Mouse (Mus musculus) neural tube, embryonic 15.5 days (tissue): Measurements from ENCODE around the gene Bzw2. TPM values are rescaled to one million over a fixed set of nuclear protein-coding genes. Genes with fewer than 3 reads are reported as not detected.

Experiments used
- ATAC-seq: fragments of 200-750 bp; cut with Nextera tagmentation; 2 replicates; pipeline ENCODE4 v1.8.0; 2017; ENCODE audit warnings: mild to moderate bottlenecking, moderate TSS enrichment, moderate library complexity; ENCODE audit not compliant: low FRiP score
- H3K27ac ChIP-seq: fragments of 300-500 bp; sonication (generic); replicated peaks from 2 replicates; pipeline ENCODE4 v1.5.1; 2015; ENCODE audit warnings: mild to moderate bottlenecking, inconsistent platforms
- H3K27me3 ChIP-seq: fragments of 300-500 bp; sonication (generic); replicated peaks from 2 replicates; pipeline ENCODE4 v1.6.1; 2015; ENCODE audit warnings: inconsistent platforms
- H3K36me3 ChIP-seq: fragments of 300-500 bp; sonication (generic); 2 replicates; pipeline ENCODE4 v1.6.1; 2015; ENCODE audit warnings: inconsistent platforms
- H3K4me1 ChIP-seq: fragments of 300-500 bp; sonication (generic); 2 replicates; pipeline ENCODE4 v1.6.1; 2015; ENCODE audit warnings: inconsistent platforms
- H3K4me2 ChIP-seq: fragments of 300-500 bp; sonication (generic); 2 replicates; pipeline ENCODE4 v1.6.1; 2015; ENCODE audit warnings: inconsistent platforms, mild to moderate bottlenecking, moderate library complexity
- H3K4me3 ChIP-seq: fragments of 300-500 bp; sonication (generic); replicated peaks from 2 replicates; pipeline ENCODE4 v1.5.1; 2015; ENCODE audit warnings: mild to moderate bottlenecking, inconsistent platforms
- H3K9ac ChIP-seq: fragments of 300-500 bp; sonication (generic); replicated peaks from 2 replicates; pipeline ENCODE4 v1.6.1; 2015; ENCODE audit warnings: mild to moderate bottlenecking, inconsistent platforms
- H3K9me3 ChIP-seq: fragments of 300-500 bp; sonication (generic); replicated peaks from 2 replicates; pipeline ENCODE4 v1.6.1; 2016; ENCODE audit warnings: inconsistent platforms
- WGBS: fragments of 180-500 bp; shearing (Covaris S2); methylation state at CpG from one replicate; pipeline ENCODE4 v1.1.7; 2015; ENCODE audit warnings: mixed read lengths; 5-methylcytosine and 5-hydroxymethylcytosine counted together
- polyA plus RNA-seq: library from polyadenylated mRNA; unstranded; fragments of >200 nt; fragmentation: Nextera tagmentation; extraction: Ambion mirVana; gene quantifications from 2 replicates; pipeline ENCODE4 v1.2.1, GENCODE M21; 2015

Gene Bzw2
- polyA plus RNA-seq, 1 experiment from 2014 or later = 378 TPM

DNA sequence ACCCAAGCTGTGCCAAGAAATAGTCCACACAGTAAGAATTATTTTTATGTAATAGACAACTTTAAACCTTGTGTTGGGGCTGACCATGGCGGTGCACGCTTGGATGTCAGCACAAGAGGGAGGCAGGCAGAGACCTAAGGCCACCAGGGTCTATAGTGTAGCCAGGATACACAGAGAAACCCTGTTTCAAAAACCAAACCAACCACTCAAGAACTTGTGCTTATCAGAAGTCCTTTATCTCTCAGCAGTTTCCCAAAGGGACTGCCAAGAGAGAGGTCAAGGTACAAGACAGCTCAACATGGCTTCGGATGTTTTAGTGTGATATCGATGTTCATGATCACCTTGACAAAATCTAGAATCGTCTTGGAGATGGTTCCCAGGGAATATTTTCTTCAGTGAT, 24.3 kb downstream of the Bzw2 start:
- H3K27ac ChIP-seq = no peak overlapping the region
- no peak overlapping the region for H3K9ac ChIP-seq
- peaks cover 31% of the 10 kb centered on the region for H3K36me3 ChIP-seq
- no peak for ATAC-seq
- H3K27me3 ChIP-seq = no peaks in the 10 kb centered on the region
- H3K4me3 ChIP-seq = no peak overlapping the region
- WGBS = 94% methylated on average over 5 of the region's 5 CpGs
- H3K4me1 ChIP-seq = no peaks in the 10 kb centered on the region
- H3K4me2 ChIP-seq = no peak overlapping the region
- no peaks in the 10 kb centered on the region for H3K9me3 ChIP-seq

DNA sequence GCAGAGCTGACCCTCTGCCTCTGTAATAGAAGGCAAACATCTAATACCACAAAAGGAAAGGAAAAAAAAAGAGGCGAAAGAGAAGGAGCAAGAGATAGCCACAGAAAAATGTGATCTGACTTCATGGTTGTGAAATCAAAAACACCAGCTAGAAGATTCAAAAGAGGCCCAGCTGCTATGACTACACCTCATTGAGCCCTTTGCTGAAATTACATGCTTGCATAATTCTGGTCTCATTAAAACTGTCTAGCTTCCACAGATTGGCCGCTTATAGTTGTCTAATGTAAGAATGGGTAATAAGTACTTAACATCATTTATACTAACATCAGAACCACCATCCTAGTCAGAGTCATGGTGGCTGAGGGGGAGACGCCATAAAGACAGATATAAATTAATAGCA, 25.2 kb downstream of the Bzw2 start:
- H3K36me3 ChIP-seq = peaks cover 31% of the 10 kb centered on the region
- H3K9me3 ChIP-seq = no peaks in the 10 kb centered on the region
- no peak for ATAC-seq
- no peak overlapping the region for H3K4me3 ChIP-seq
- no peaks in the 10 kb centered on the region for H3K4me1 ChIP-seq
- H3K4me2 ChIP-seq = no peak overlapping the region
- H3K27ac ChIP-seq = no peak overlapping the region
- no peak overlapping the region for H3K9ac ChIP-seq
- WGBS = 72% methylated on average over 3 of the region's 3 CpGs
- H3K27me3 ChIP-seq = no peaks in the 10 kb centered on the region

DNA sequence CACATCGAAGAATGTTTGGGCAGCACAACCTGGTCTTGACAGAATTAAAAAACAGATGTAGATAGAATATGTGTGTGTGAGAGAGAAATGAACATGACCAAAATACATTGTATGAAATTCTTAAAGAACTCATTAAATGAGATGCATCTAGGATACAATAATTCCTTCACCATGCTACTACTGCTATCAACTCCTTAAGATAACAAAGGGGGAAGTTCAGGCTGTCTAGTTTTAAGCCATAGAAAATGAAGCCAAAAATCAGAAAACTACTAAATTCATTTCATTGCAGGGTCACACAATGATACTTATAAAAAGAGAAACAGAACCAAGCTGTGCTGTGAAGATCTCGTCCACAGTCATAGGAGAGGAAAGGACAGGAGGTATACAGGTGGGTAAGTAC, 25.6 kb downstream of the Bzw2 start:
- H3K4me2 ChIP-seq = no peak overlapping the region
- no peak overlapping the region for H3K27ac ChIP-seq
- no peak overlapping the region for H3K9ac ChIP-seq
- H3K36me3 ChIP-seq = peaks cover 31% of the 10 kb centered on the region
- no peak overlapping the region for H3K4me3 ChIP-seq
- no peaks in the 10 kb centered on the region for H3K9me3 ChIP-seq
- no peaks in the 10 kb centered on the region for H3K4me1 ChIP-seq
- H3K27me3 ChIP-seq = no peaks in the 10 kb centered on the region
- WGBS = 90% methylated on average over 2 of the region's 2 CpGs
- no peak for ATAC-seq

DNA sequence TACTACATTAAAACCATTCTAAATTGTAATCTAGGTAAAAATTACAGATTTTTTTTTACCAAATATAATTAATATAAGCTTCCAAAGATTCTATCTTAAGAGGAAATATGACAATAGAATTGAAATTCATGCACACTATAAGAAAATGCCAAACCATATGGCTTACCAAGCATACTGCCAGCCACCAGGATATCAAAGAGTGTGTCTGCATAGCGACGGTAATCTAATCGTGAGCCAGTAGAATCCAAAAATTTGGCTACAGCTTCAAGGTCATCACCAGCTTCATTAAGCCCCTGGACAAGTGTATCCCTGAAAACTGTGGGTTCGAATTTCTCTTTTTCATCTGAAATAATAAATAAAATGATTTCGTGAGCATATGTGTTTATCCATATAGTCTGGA, 28.1 kb downstream of the Bzw2 start:
- Histone ChIP-seq H3K4me3 (no peak overlapping the region), H3K9ac (no peak overlapping the region), H3K9me3 (no peaks in the 10 kb centered on the region), H3K27ac (no peak overlapping the region), H3K27me3 (no peaks in the 10 kb centered on the region), H3K4me1 (no peaks in the 10 kb centered on the region), H3K4me2 (no peak overlapping the region), H3K36me3 (peaks cover 31% of the 10 kb centered on the region)
- no peak for ATAC-seq
- WGBS = 94% methylated on average over 5 of the region's 5 CpGs

DNA sequence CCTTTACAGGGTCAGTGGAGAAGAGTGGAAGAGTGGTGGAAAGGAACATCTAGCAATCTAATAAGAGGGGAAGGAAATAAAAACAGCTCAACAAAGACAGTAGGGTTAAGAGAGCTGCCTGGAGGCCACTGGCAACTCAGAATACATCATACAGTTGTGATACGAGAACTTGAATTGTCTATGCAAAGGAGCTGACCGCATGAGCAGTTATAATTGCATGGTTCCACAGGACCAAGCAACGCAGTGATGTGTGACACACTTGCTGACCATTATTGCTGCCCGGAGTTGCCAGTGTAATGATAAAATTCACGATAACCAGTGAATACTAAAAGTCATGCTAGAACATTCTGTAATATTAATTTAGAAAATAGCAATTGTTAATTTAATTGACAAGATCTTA, 31.8 kb downstream of the Bzw2 start:
- no peak for ATAC-seq
- Histone ChIP-seq H3K9me3 (no peaks in the 10 kb centered on the region), H3K4me2 (no peak overlapping the region), H3K27me3 (no peaks in the 10 kb centered on the region), H3K36me3 (peaks cover 28% of the 10 kb centered on the region), H3K9ac (no peak overlapping the region), H3K4me3 (no peak overlapping the region), H3K4me1 (no peaks in the 10 kb centered on the region), H3K27ac (no peak overlapping the region)
- 73% methylated on average over 5 of the region's 5 CpGs for WGBS

DNA sequence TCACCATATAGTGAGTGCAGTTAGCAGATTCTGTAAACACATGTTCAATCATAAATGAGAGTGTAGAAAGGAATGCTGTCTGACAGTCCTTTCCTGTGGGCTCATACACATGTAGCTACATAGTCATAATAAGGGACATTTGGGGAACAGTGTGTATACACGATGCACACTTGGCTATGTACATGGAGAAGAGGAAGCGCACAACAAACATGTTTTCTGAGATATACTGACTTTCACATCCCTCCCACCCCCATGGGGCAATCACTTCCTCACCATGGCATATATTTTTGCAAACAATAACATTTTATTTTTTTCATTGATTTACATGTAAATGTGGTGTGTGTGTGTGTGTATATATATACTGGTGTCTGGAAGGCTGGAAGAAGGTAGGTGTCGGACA, 38.6 kb downstream of the Bzw2 start:
- Histone ChIP-seq H3K4me1 (no peaks in the 10 kb centered on the region), H3K27ac (no peak overlapping the region), H3K9ac (no peak overlapping the region), H3K27me3 (no peaks in the 10 kb centered on the region), H3K4me3 (no peak overlapping the region), H3K9me3 (no peaks in the 10 kb centered on the region), H3K36me3 (peaks cover 69% of the 10 kb centered on the region), H3K4me2 (no peak overlapping the region)
- over 99% methylated on average over 3 of the region's 3 CpGs for WGBS
- ATAC-seq = no peak

DNA sequence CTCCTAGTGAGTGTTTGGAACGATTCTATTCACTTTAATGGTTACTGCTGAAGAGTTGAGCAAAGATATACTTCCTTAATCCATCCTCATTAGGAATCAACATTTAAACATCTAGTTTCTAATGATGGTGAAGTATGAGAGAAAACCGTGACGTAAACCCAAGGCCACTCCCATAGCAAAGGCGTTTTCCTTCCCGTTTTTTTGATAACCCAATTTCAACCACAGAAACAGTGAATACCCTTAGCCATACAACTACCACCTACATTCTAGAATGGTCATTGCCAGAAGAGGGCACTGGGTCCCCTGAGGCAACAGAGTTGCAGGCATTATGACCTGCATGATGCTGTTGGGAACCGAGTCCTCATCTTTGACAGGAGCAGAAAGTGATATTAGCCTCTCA, 40.7 kb downstream of the Bzw2 start:
- Histone ChIP-seq H3K9me3 (no peaks in the 10 kb centered on the region), H3K4me2 (no peak overlapping the region), H3K9ac (no peak overlapping the region), H3K4me3 (no peak overlapping the region), H3K4me1 (no peaks in the 10 kb centered on the region), H3K36me3 (peaks cover 69% of the 10 kb centered on the region), H3K27ac (no peak overlapping the region), H3K27me3 (no peaks in the 10 kb centered on the region)
- no peak for ATAC-seq
- 95% methylated on average over 6 of the region's 6 CpGs for WGBS

DNA sequence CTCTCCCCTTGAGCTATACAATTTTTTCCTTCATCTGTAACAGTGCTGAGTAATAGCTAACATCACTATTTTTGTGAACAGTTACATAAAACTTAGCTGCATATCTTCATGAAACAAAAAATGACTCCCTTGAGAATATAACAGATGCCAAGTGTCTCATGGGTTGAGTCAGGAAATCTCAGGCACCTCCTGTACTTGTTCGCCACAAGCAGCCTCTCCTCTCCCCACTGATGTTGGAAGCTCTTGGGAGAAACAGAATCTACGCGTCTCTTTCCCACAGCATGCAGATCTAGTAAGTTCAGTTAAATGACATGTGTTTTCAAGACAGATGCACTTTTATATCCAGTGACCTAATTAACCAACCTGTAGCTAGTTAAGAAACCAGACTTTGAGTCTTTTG, 45.8 kb downstream of the Bzw2 start:
- Histone ChIP-seq H3K27ac (no peak overlapping the region), H3K27me3 (no peaks in the 10 kb centered on the region), H3K4me3 (no peak overlapping the region), H3K4me2 (no peak overlapping the region), H3K36me3 (peaks cover 83% of the 10 kb centered on the region), H3K9ac (no peak overlapping the region), H3K9me3 (no peaks in the 10 kb centered on the region), H3K4me1 (no peaks in the 10 kb centered on the region)
- ATAC-seq = no peak
- WGBS = 87% methylated on average over 3 of the region's 3 CpGs

DNA sequence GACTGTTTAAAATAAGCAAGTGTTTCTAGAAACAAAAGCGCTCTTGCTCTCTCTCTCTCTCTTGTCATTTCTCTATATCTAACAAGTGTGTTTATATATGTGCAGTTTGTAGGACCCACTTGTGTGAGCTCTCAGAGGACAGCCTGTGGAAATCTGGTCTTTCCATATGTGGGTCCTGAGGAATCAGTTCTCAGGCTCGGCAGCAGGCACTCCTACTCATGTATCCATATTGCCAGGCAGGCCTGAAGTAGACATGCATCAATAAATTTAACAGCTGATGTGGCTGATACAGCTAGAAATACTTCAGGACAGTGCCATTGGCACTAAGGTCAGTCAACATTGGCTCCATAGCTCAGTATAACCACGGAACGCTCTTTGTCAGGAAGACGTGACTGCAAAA, 46.8 kb downstream of the Bzw2 start:
- no peaks in the 10 kb centered on the region for H3K4me1 ChIP-seq
- WGBS = 93% methylated on average over 5 of the region's 5 CpGs
- H3K9ac ChIP-seq = no peak overlapping the region

DNA sequence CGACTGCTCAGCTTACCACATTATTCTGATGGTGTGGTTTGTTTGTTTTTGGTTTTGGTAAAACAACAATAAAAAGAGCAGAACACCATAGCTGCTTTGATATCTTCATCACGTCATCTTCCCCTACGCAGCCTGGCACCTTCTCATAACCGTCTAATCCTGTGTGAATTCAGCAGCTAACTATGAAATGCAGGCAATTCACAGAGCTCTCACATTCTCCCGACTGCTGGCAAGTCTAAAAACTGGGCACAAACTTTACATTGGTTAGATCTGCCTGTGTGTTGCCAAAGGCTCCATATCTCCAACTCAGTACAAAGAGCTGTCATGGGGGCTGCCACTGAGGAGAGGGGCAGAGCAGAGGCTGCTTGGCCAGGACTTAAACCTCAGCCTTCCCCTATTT, 47.4 kb downstream of the Bzw2 start:
- H3K36me3 ChIP-seq = peaks cover 80% of the 10 kb centered on the region
- WGBS = 91% methylated on average over 5 of the region's 5 CpGs

More for the DNA sequence above, 46.8 kb downstream of the Bzw2 start:
- no peaks in the 10 kb centered on the region for H3K9me3 ChIP-seq
- H3K4me3 ChIP-seq = no peak overlapping the region
- no peak overlapping the region for H3K4me2 ChIP-seq
- no peak overlapping the region for H3K27ac ChIP-seq
- ATAC-seq = no peak
- peaks cover 81% of the 10 kb centered on the region for H3K36me3 ChIP-seq
- no peaks in the 10 kb centered on the region for H3K27me3 ChIP-seq

DNA sequence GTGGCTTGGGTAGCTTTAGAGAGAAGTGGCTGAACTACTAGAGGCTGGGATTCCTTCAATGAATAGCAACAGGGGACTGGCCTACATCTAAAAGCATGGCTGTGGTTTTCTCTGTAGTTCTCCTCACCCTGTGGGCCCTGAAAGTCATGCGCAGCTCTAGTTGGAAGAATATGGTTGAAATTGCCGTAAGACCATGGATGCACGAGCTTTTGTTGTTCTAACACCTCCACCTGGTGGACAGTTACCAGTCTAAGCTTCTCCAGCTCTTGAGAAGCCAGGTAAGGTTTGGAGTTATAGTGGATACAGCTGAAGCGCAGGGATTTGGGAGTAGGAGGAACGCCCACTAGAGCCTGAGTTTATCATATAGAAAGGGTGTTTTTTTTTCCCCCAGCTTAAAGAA, 49.4 kb downstream of the Bzw2 start:
- Histone ChIP-seq H3K9ac (no peak overlapping the region), H3K9me3 (no peaks in the 10 kb centered on the region), H3K4me2 (no peak overlapping the region), H3K27ac (no peak overlapping the region), H3K36me3 (peaks cover 73% of the 10 kb centered on the region), H3K4me1 (no peaks in the 10 kb centered on the region), H3K27me3 (no peaks in the 10 kb centered on the region), H3K4me3 (no peak overlapping the region)
- 85% methylated on average over 5 of the region's 5 CpGs for WGBS
- no peak for ATAC-seq

More for the DNA sequence above, 47.4 kb downstream of the Bzw2 start:
- H3K4me3 ChIP-seq = no peak overlapping the region
- no peak for ATAC-seq
- no peak overlapping the region for H3K9ac ChIP-seq
- no peak overlapping the region for H3K27ac ChIP-seq
- no peaks in the 10 kb centered on the region for H3K9me3 ChIP-seq
- no peaks in the 10 kb centered on the region for H3K27me3 ChIP-seq
- H3K4me2 ChIP-seq = no peak overlapping the region
- H3K4me1 ChIP-seq = no peaks in the 10 kb centered on the region

DNA sequence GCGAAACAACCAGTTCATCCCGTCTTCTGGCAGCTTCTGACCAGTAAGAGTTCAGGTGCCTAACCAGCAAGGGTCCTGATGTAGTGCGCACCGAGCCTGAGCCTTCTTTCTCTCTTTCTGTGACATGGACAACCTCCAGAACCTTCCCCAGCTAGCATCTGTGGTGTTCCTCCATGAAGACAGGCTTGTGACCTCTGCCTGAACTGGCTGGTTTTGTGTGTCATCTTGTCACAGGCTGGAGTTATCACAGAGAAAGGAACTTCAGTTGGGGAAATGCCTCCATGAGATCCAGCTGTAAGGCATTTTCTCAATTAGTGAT, 54.3 kb downstream of the Bzw2 start:
- ATAC-seq = 0 out of 2 replicates have a peak, but pooled peaks have one; percentile 24
- Histone ChIP-seq H3K4me3 (no peak overlapping the region), H3K9me3 (no peaks in the 10 kb centered on the region), H3K36me3 (peaks cover 50% of the 10 kb centered on the region), H3K4me2 (no peak overlapping the region), H3K27me3 (no peaks in the 10 kb centered on the region), H3K27ac (no peak overlapping the region), H3K9ac (no peak overlapping the region), H3K4me1 (no peaks in the 10 kb centered on the region)
- WGBS = 78% methylated on average over 4 of the region's 4 CpGs
